Mouse (Mus musculus) left cerebral cortex, adult 2 months (tissue): Measurements from ENCODE around the gene Kcnmb1. TPM values are rescaled to one million over a fixed set of nuclear protein-coding genes. Genes with fewer than 3 reads are reported as not detected.

Source experiments
- DNase-seq, 2 experiments: peaks; one replicate each; pipeline ENCODE4 v3.0.0; 2021 to 2022; ENCODE audit warnings: low spot score in 2 of 2, mixed read lengths in 1 of 2; ENCODE audit errors: extremely low spot score in 1 of 2
- H3K27ac ChIP-seq: fragments of 200-600 bp; 2 replicates; pipeline ENCODE4 v1.8.1; 2022
- H3K4me3 ChIP-seq: fragments of 200-600 bp; 2 replicates; pipeline ENCODE4 v1.8.1; 2022
- CTCF ChIP-seq: fragments of 200-600 bp; IDR thresholded peaks from 2 replicates; pipeline ENCODE4 v1.8.1; 2022; ENCODE audit warnings: antibody characterized with exemption, mild to moderate bottlenecking, moderate library complexity
- intact Hi-C: fragments of 180-260 bp; cut with DNase I; formaldehyde crosslinking; loops from one replicate; pipeline ENCODE4 v1.15.1; 2025
- total RNA-seq, 2 experiments: library from RNA; stranded (reverse); gene quantifications; 2 replicates each; pipeline ENCODE4 v1.2.3; 2021

Gene Kcnmb1
- total RNA-seq, 2 experiments from 2014 or later, result 0.07 to 0.25 TPM

GRCm38 (mm10) chr11:33928658-33929057 is 34.2 kb upstream of the Kcnmb1 start:
- intact Hi-C loops, result loop anchor here (5.0 to 10.0 kb wide), 2 partner anchors 79 to 286 kb away; no protein-coding TSS in a partner anchor
- Histone ChIP-seq H3K27ac (no peak overlapping the region), H3K4me3 (no peak overlapping the region)
- no peak for DNase-seq
- TF ChIP-seq CTCF, result peak; percentile 55

GRCm38 (mm10) chr11:33929412-33929811 is 33.4 kb upstream of the Kcnmb1 start:
- intact Hi-C loops, result loop anchor here (5.0 to 10.0 kb wide), 2 partner anchors 78 to 285 kb away; no protein-coding TSS in a partner anchor
- H3K27ac ChIP-seq, result no peak overlapping the region
- DNase-seq, result peak in 1 of 2 experiments; percentile 26
- no peak for TF ChIP-seq CTCF
- H3K4me3 ChIP-seq, result no peak overlapping the region

GRCm38 (mm10) chr11:33931836-33932385 is 30.9 kb upstream of the Kcnmb1 start:
- DNase-seq, result no peak
- intact Hi-C loops, result no loop called here
- H3K4me3 ChIP-seq, result no peak overlapping the region
- no peak for TF ChIP-seq CTCF
- H3K27ac ChIP-seq, result no peak overlapping the region

GRCm38 (mm10) chr11:33932386-33933111 is 30.3 kb upstream of the Kcnmb1 start:
- DNase-seq, result peak in 1 of 2 experiments; percentile 20
- no peak for TF ChIP-seq CTCF
- Histone ChIP-seq H3K4me3 (no peak overlapping the region), H3K27ac (no peak overlapping the region)
- intact Hi-C loops, result no loop called here

- no peak overlapping the region for H3K4me3 ChIP-seq
- no peak for DNase-seq
- intact Hi-C loops, result no loop called here
- H3K27ac ChIP-seq, result no peak overlapping the region
- peak; percentile 32 for TF ChIP-seq CTCF
These were observed 28.5 kb upstream of the Kcnmb1 start for GRCm38 (mm10) chr11:33934286-33934685.

- Histone ChIP-seq H3K4me3 (no peak overlapping the region), H3K27ac (no peak overlapping the region)
- intact Hi-C loops, result no loop called here
- DNase-seq, result no peak
- no peak for TF ChIP-seq CTCF
These were observed 25.2 kb upstream of the Kcnmb1 start for GRCm38 (mm10) chr11:33937641-33938040.

- intact Hi-C loops, result no loop called here
- TF ChIP-seq CTCF, result no peak
- Histone ChIP-seq H3K27ac (no peak overlapping the region), H3K4me3 (no peak overlapping the region)
- no peak for DNase-seq
These were observed 24.1 kb upstream of the Kcnmb1 start for GRCm38 (mm10) chr11:33938561-33939274.

- no peak overlapping the region for H3K4me3 ChIP-seq
- intact Hi-C loops, result no loop called here
- no peak overlapping the region for H3K27ac ChIP-seq
- TF ChIP-seq CTCF, result no peak
- no peak for DNase-seq
These were observed 23.2 kb upstream of the Kcnmb1 start for GRCm38 (mm10) chr11:33939456-33940113.

GRCm38 (mm10) chr11:33943565-33943964 is 19.2 kb upstream of the Kcnmb1 start:
- TF ChIP-seq CTCF, result no peak
- H3K27ac ChIP-seq, result no peak overlapping the region
- intact Hi-C loops, result no loop called here
- no peak for DNase-seq
- no peak overlapping the region for H3K4me3 ChIP-seq

- no peak for DNase-seq
- intact Hi-C loops, result no loop called here
- TF ChIP-seq CTCF, result peak; percentile 27
- Histone ChIP-seq H3K4me3 (no peak overlapping the region), H3K27ac (no peak overlapping the region)
These were observed 18.6 kb upstream of the Kcnmb1 start for GRCm38 (mm10) chr11:33944067-33944785.

- no peak overlapping the region for H3K27ac ChIP-seq
- DNase-seq, result no peak
- TF ChIP-seq CTCF, result no peak
- no peak overlapping the region for H3K4me3 ChIP-seq
- intact Hi-C loops, result no loop called here
These were observed 18.0 kb upstream of the Kcnmb1 start for GRCm38 (mm10) chr11:33944786-33945328.
